Mouse (Mus musculus) spleen, adult 2 months (tissue): ENCODE data around the gene Zfp512b. TPM values are rescaled to one million over a fixed set of nuclear protein-coding genes. Genes with fewer than 3 reads are reported as not detected.

Experiments used
- DNase-seq, 2 experiments: peaks; one replicate each; pipeline versions ENCODE4 v3.0.0 to v3.0.0-alpha.2; 2012 to 2021; ENCODE audit warnings: low spot score in 2 of 2, low read depth in 1 of 2
- H3K27ac ChIP-seq: fragments of 200-500 bp; 2 replicates; pipeline ENCODE4 v1.5.1; 2012; ENCODE audit warnings: low read length, inconsistent platforms; ENCODE audit not compliant: insufficient read depth
- H3K27me3 ChIP-seq: fragments of 200-500 bp; 2 replicates; pipeline ENCODE4 v1.6.1; 2012; ENCODE audit warnings: mild to moderate bottlenecking, moderate library complexity, low read length, inconsistent platforms; ENCODE audit not compliant: control insufficient read depth, insufficient read depth
- H3K36me3 ChIP-seq: fragments of 200-500 bp; 2 replicates; pipeline ENCODE4 v1.6.1; 2012; ENCODE audit warnings: mild to moderate bottlenecking, low read length, inconsistent platforms; ENCODE audit not compliant: control insufficient read depth, insufficient read depth
- H3K4me1 ChIP-seq: fragments of 200-500 bp; 2 replicates; pipeline ENCODE4 v1.6.1; 2011; ENCODE audit warnings: inconsistent platforms; ENCODE audit not compliant: control insufficient read depth, insufficient read depth, insufficient read length
- H3K4me3 ChIP-seq: fragments of 200-500 bp; 2 replicates; pipeline ENCODE4 v1.5.1; 2011; ENCODE audit warnings: mild to moderate bottlenecking, inconsistent platforms; ENCODE audit not compliant: insufficient read depth, insufficient read length; ENCODE audit errors: extremely low read depth
- CTCF ChIP-seq: fragments of 200-500 bp; IDR thresholded peaks from 2 replicates; pipeline ENCODE4 v1.5.1; 2011; ENCODE audit warnings: mild to moderate bottlenecking, inconsistent platforms; ENCODE audit not compliant: insufficient read depth, insufficient read length, insufficient replicate concordance; ENCODE audit errors: extremely low read depth
- POLR2A ChIP-seq: fragments of 200-500 bp; IDR thresholded peaks from 2 replicates; pipeline ENCODE4 v1.6.1; 2011; ENCODE audit warnings: low read depth, low read length, inconsistent platforms
- WGBS: fragments of 180-500 bp; shearing (Covaris S2); methylation state at CpG from one replicate; pipeline ENCODE4 v1.1.7; 2018; 5-methylcytosine and 5-hydroxymethylcytosine counted together
- polyA plus RNA-seq: library from polyadenylated mRNA; depleted of rRNA; stranded (reverse); fragments of >200 nt; gene quantifications from 2 replicates; pipeline ENCODE4 v1.2.3, GENCODE M21; 2012

Zfp512b gene
- polyA plus RNA-seq, 1 experiment = 32.3 TPM

- H3K27me3 ChIP-seq = no peaks in the 10 kb centered on the region
- H3K4me3 ChIP-seq = peak overlapping the region; percentile 94
- DNase-seq = no peak
- peaks cover 4% of the 10 kb centered on the region for H3K4me1 ChIP-seq
- no peaks in the 10 kb centered on the region for H3K36me3 ChIP-seq
- 31% methylated on average over 10 of the region's 10 CpGs for WGBS
- no peak for TF ChIP-seq CTCF
- H3K27ac ChIP-seq = no peak overlapping the region
Observed at GRCm38 (mm10) chr2:181601751-181602145, 9.1 kb upstream of the Zfp512b start.

DNA sequence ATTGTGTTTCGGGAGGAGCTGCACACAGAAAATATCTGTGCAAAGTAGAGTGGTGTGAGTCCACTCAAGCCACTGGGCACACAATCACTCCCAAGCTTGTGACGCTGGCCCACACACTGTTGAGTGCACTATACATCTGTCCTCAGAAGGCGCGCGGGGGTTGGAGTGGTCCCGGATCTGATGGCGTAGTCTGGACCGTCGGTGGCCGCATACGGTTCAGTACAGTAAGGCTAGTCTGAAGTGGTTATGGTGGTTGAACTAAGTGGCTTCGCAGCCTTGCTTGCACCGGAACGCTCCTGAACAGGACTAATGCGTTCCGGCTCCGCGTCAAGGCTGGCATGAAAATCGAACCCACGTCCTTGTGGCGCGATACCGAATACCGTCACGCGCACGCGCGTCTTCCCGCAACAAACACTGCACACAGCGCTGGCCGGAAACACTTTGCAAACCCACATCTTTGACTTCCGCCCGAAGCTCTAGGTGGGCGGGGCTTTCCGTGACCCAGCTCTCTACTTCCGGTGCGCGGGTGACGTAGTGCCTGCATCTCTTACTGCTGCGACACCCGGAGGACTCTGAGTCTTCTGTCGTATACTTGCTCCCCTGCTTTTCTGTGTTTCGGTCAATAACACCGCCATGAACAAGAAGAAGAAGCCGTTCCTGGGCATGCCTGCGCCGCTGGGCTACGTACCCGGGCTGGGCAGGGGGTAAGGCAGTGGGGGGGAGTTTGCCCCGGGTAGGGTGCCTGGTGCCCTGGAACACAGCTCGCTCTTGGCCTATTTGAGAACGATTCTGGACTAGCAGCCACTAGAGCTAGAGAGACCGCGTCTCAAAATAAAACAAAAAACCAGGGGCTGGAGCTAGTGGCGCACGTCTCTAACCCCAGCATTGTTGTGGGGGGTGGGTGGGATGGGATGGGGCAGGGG lies 8.5 kb upstream of the Zfp512b start:
- Histone ChIP-seq H3K36me3 (no peaks in the 10 kb centered on the region), H3K4me3 (peak overlapping the region; percentile 94), H3K27me3 (no peaks in the 10 kb centered on the region), H3K27ac (peak overlapping the region; percentile 83), H3K4me1 (peaks cover 4% of the 10 kb centered on the region)
- peak; percentile 78 for TF ChIP-seq POLR2A
- TF ChIP-seq CTCF = no peak
- peak; percentile 94 to 95 for DNase-seq
- 1% methylated on average over 57 of the region's 57 CpGs for WGBS

- peak overlapping the region; percentile 70; the same call in 1 of the 2 replicates for H3K4me3 ChIP-seq
- no peak for TF ChIP-seq POLR2A
- H3K27ac ChIP-seq = no peak overlapping the region
- DNase-seq = no peak
- H3K27me3 ChIP-seq = no peaks in the 10 kb centered on the region
- peaks cover 4% of the 10 kb centered on the region for H3K4me1 ChIP-seq
- no peaks in the 10 kb centered on the region for H3K36me3 ChIP-seq
- 68% methylated on average over 6 of the region's 6 CpGs for WGBS
Observed at GRCm38 (mm10) chr2:181600226-181600758, 7.7 kb upstream of the Zfp512b start.

DNA sequence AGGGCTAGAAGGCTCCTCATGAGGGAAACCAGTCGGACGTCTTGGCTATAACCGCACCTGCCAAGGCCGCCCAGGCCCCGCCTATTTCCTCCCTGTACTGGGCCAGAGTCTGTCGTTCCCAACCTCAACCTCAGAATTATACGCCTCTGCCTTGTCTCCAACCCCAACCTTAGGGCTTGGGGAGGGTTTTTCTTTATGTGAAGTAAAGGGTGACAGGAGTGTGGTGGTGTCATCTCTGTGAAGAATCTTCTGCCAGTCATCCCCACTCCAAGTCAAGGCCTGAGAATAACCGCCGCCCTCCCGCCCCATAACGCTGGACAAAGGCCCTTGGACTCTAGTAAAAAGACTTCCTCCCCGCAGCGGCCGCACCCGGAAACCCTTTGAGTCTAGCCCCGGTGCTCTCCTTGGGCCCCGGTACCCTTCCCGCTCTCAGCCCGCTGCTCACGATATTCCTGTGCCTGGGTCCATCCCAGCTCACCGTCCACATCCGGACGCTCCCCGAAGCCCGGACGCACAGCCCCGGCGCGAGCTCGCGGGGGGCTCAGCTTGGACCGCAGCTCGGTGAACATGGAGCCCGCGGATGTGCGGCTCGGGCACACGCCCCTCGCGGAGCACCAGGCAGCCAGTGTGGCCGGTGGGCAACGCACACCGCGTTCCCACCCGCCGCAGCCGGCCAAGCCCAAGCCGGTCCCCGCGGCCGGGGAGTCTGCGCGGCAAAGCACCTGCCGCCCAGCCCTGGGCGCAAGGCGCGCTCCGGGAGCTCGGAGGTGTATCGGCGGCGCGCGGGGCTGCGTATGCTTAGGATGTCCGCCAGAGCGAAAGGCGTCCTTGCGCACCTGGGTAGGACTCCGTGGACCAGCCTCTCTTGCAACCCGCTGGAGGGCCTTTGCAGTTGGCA lies 6.1 kb upstream of the Zfp512b start, which contains the start of gene Samd10:
Gene Samd10 (minus strand): TSS at position 759 of the 898 bp plus-strand sequence.
- DNase-seq = peak in 1 of 2 experiments; percentile 65
- H3K4me3 ChIP-seq = peak within 1 kb of the TSS; percentile 80
- no peaks in the 10 kb centered on the region for H3K27me3 ChIP-seq
- H3K36me3 ChIP-seq = no peaks in the 10 kb centered on the region
- H3K27ac ChIP-seq = peak within 1 kb of the TSS; percentile 92
- under 1% methylated on average over 71 of the region's 71 CpGs for WGBS
- TF ChIP-seq POLR2A = no peak
- no peak for TF ChIP-seq CTCF
- peaks cover 4% of the 10 kb centered on the region for H3K4me1 ChIP-seq

DNA sequence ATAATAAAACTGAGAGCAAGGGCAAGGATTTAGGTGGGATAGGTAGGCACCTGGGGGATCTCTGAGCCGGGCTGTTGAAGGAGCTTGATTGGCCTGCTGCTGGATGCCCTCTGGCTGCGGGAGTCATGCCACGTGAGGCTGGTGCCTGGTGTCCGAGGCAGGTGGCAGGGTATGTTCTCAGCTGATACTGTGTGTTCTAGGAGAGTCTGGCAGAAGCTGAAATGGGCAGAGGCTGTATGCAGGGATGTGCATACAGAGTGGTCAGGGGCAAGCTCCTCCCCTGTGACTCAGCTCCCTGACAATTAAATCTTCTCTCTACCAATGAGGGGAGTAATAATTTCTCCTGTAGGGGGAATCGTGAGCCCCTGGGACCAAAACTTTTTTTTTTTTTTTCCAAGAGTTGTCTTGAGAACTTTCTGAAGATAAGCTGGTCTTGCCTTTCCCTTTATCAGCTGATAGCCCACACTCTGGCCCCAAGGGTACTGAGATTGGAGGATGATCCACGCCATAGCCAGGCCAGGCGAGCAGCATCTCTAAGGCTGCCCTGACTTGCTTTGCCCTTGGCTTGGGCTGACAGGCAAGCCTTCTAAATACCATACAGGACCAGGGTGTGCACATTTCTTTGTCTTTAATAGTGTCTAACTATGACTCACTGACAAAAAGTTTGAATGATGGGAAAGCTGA lies 4.9 kb upstream of the Zfp512b start:
- no peak for DNase-seq
- H3K36me3 ChIP-seq = no peaks in the 10 kb centered on the region
- no peak overlapping the region for H3K4me3 ChIP-seq
- 77% methylated on average over 7 of the region's 7 CpGs for WGBS
- no peaks in the 10 kb centered on the region for H3K27me3 ChIP-seq
- H3K4me1 ChIP-seq = peaks cover 10% of the 10 kb centered on the region
- no peak overlapping the region for H3K27ac ChIP-seq
- TF ChIP-seq POLR2A (no peak), CTCF (no peak)

DNA sequence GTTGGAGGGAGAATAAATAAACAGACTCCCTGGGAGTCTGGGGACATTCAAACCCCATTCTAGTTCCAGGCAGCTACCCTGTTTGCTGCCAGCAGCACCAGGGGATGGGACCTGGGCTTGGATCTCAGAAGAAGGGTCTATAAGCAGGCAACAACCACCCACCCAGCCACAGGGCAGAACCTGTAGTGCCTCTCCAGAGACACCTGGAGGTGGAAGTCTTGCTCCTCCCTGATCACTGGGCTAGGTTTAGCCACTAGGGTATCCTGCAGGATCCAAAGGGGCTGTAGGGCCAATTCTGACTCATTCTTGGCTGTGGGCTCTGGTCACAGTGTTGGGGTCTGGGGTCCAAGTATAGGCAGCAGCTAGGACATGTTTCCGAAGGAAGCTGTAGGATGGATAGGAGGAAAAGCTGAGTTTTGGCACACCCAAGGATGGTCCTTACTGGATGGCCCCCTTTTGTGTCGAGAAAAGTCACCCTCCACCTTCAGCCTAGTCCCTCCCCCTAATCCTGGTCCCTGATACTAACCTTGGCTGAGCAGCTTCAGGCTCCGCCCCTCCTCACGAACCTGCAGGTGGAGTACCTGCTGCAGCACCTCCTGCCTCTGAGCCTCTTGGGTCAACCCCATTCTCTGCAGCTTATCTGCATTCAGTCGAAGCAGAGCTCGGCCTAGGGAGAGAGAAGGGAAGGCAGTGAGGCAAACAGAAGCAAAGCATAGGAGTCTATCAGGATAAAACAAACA lies 3.8 kb upstream of the Zfp512b start:
- Histone ChIP-seq H3K27ac (no peak overlapping the region), H3K4me3 (no peak overlapping the region), H3K27me3 (no peaks in the 10 kb centered on the region), H3K4me1 (peaks cover 12% of the 10 kb centered on the region), H3K36me3 (no peaks in the 10 kb centered on the region)
- no peak for DNase-seq
- WGBS = 88% methylated on average over 6 of the region's 6 CpGs
- TF ChIP-seq POLR2A (no peak), CTCF (no peak)
